Mouse (Mus musculus) fat pad, adult 2 months (tissue): ENCODE measurements around the gene Pcdh7.

Experiments
- DNase-seq: peaks from one replicate; pipeline ENCODE4 v3.0.0-alpha.2; 2011; ENCODE audit warnings: low read depth, low spot score; ENCODE audit errors: extremely low read depth

The Pcdh7 gene

GRCm38 (mm10) chr5:57745879-57746278 is 28.1 kb downstream of the Pcdh7 start:
- DNase-seq = no peak

DNA sequence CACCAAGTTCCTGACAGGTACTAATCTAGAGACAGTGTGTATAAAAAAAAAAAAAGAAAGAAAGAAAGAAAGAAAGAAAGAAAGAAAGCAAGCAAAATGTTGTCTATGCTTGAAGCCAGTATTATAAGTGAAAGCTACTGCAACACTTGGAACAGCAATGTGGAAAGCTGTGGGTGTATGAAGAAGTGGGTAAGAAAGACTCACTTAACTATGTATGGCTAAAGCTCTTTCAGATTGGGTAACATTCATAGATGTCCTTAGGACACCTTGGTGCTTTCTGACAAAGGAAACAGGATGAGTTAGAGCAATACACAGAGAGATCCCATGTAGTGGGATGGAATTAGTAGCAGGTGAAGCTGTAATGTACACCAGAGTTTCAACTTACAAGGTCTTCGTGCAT is 32.6 kb downstream of the Pcdh7 start:
- DNase-seq = no peak

DNA sequence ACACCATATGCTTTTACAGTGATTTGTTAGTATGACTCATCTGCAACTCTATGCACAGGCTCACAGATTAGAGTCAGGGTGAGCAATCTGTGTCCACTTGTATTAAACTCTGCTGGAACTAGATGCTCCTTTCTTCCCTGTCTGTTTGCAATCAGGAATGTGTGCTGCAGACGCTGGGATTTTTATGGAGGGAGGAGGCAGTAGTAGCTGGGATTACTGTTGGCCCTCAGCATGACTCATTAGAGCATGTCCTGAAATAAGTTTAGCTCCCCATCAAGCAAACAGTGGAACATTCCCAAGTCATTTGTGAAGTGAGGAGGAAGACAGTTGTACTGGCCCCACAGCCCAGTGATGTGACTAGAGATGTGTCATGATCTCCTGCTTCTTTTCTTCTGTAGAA is 38.0 kb downstream of the Pcdh7 start:
- no peak for DNase-seq

DNA sequence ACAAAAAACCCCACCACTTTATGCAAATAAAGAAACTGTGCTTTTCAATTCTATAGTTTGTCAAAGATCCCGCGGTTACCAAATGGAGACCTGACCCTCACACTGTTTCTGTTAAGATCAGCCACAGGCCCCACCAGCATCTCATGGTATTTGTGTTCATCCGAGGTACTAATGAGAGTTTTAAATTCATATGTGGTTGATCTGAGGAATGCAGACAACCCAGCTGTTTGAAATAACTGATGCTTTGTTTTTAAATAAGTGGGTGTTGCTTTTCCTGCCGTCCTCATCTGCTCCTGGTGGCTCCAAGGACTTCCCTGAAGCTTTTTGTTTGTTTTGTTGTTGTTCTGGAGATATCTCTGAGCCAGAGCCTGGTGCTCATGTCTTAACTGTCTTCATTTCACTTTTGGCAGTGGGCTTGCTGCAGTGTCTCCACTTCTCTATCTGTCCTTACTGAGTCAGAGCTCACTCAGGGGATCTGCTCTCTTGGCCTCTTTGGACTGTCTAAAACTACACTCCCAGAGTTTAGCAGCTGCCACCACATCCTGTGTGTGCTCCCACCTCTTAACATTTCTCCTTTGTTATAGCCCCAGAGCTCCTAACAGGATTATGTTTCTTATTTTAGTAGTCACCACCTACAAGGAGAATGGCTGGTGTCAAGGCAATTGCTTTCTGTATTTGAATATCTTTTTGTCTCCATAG is 39.1 kb downstream of the Pcdh7 start:
- DNase-seq = no peak

- DNase-seq = no peak
Observed at GRCm38 (mm10) chr5:57757436-57757898, 39.7 kb downstream of the Pcdh7 start.

- DNase-seq = no peak
Observed at GRCm38 (mm10) chr5:57758968-57759367, 41.2 kb downstream of the Pcdh7 start.

DNA sequence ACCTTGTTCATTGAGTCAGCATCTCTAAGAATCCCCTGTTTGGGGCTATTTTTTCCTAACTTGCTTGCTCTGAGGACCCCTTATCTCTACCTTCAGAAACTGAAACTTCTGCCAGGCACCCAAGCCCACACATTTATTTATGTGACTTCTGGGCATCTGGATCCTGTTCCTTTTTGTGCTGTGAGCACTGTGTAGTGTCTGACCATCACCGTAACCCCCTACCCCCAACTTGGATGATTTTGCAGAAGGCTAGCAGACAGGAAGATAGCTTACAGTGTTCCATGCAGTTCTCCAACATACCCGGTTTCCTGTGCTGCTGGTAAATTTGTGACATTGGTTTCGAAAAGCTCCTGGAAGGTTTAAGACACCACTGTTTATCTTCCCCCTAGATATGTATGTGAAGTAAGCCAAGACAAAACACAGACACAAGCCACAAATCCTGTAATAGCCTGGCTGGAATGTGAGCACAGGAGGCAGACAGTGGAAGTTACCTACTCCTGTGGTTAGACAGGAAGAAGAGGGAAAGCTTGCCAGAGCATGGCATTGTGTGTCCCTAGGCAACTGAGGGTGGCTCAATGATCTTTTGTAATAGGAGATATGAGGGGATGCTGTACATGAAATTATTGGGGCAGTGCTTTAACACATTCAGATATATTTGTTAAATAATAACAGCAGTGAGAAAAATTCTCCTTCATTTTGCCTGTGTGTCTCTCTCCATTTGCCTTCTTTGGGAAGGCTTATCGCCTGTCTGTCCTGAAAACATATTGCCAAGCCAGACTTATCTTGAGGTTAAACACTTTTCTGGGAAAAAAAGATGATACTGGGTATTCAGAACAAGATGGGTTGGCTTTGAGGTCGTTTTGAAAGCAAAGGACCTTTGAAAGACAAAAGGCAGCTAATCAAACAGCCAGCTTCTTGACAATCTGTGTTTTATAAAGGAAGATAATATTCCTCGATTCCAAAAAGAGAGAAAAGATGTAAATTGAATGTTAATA is 42.6 kb downstream of the Pcdh7 start:
- DNase-seq = no peak

DNA sequence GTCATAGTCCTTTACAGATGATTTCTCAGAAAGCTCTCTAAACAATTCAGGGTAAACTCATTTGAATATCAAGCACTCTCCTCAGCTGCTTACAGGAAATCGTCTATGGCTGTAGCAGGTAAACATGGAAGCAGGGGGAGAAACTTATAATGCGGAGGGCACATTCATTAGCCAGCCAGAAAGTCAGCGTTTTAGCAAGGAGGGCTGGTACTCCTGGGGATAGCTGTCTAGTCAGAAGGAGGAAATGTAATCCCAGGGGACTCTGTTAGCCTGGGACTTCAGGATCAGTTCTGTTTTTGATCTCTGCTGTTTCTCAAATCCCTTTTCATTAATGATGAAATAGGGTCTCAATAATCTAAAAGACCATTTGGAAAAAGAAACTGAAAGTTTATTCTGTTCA is 47.6 kb downstream of the Pcdh7 start:
- no peak for DNase-seq

GRCm38 (mm10) chr5:57767346-57767745 is 49.6 kb downstream of the Pcdh7 start:
- DNase-seq = no peak

- no peak for DNase-seq
Observed at GRCm38 (mm10) chr5:57768469-57769022, 50.8 kb downstream of the Pcdh7 start.

- DNase-seq = no peak
Observed at GRCm38 (mm10) chr5:57769644-57770043, 51.9 kb downstream of the Pcdh7 start.

DNA sequence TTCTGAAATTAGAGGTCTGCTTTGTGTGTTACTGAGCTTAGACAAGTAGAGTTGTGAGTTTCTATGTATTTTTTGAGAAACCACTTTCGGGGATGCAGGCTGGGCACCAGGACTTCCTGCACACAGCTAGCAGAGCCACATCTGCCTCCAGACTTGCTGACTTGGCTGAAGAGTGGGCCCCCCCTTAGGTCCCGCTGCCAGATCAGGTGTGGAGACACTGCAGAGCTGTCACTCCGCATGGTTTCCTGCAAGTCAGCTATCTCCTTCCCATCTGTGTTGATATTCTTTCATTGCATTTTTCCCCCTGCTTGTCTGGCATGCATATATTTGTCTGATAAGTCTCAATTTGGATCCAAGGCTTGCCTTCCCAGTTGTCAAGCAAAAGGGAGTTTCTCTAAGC is 52.6 kb downstream of the Pcdh7 start:
- no peak for DNase-seq

GRCm38 (mm10) chr5:57771122-57771521 is 53.4 kb downstream of the Pcdh7 start:
- DNase-seq = no peak

- DNase-seq = no peak
Observed at GRCm38 (mm10) chr5:57772711-57773110, 54.9 kb downstream of the Pcdh7 start.

- DNase-seq = no peak
Observed at GRCm38 (mm10) chr5:57774496-57774895, 56.7 kb downstream of the Pcdh7 start.

DNA sequence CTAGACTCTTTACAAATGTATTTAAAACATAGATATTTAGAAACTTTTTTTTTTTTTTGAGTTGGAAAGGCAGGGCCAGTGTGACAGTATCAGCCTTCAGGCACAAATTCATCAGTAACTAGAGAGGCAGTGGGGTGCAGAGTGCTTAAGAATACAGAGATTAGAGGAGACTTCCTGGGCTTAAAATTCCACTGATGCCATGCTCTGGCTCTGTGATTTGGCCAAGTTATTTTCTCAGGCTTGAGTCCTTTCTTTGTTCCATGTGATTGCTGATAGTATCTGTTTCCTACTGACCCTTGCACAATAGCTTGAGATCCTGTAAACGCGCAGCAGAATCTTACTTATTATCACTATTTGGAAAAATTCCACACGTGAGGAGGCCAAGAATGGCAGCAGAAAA is 60.3 kb downstream of the Pcdh7 start:
- DNase-seq = peak; percentile 3

DNA sequence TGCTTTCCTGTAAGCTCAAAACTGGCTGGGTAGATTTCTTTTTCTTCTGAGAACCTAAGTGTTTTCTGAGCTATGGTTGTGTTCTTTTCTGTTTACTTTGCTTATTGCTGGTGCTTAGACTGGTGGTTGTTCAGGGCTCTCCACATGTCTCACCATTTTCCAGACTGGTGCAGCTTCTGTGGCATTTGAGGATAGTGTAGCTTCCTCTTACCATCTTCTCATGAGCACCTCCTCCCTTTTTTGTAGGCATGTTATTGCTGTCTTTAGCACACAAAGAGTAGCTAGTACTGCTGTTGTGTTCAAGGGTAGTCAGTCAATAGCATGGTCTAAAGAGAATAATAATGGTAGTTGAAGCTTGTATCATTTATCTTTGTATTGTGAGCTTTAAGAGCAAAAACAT is 62.2 kb downstream of the Pcdh7 start:
- no peak for DNase-seq

DNA sequence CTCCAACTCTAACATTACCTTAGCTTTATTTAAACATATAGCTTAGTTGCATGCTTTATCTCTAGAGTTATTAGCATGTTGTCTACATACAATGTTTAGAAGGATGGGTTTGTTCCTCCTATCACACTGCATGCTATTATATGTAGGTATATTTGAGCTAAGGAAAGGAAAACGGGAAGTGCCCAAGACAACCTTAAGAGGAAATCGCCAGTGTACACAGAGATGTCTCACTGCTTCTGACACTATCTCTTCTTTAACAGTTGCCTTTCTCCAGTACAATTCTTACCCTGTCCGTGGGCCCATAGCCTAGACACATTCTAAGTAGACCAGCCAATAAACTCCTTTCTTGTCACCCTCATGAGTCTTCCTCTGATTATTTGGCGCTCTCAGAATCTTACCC is 62.8 kb downstream of the Pcdh7 start:
- no peak for DNase-seq

DNA sequence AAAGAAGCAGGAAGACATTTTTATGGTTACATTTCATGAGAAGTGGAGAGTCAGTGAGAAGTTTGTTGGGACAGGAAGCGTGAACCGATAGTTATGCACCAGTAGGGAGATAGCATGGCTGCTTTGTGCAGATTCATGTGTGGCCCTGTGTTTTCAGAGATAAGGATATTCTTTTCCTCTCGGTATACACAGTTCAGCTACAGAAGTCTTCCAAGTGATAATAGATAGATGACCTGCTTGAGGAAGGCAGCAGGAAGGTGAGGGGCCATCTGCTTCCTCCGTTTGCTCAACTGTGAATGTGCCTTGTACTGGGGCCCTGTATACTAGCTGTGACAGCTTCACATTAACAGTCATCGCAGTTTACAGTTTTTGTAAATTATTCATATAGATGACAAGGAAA is 64.2 kb downstream of the Pcdh7 start:
- DNase-seq = no peak

GRCm38 (mm10) chr5:57782546-57782945 is 64.8 kb downstream of the Pcdh7 start:
- DNase-seq = no peak

- DNase-seq = no peak
Observed at GRCm38 (mm10) chr5:57788775-57789509, 71.2 kb downstream of the Pcdh7 start.
